Comparison of ENCODE assay signal across 9 mouse cellular contexts in genomic region chr1:11413894-11414556, GRCm38 (mm10). TPM values are rescaled to one million over a fixed set of nuclear protein-coding genes. Genes with fewer than 3 reads are reported as not detected.
DNase-seq lines count a peak whose midpoint lies in the region; ATAC-seq and TF ChIP-seq lines count a peak whose summit lies in the region.
"Had no signal": no experiment of that assay in that cellular context is flagged by ENCODE, and none has a peak within 500 bp of the region (broad histone marks: within the 10 kb centered on the region; RNA-seq: fewer than 3 reads in every experiment).

A830018L16Rik (plus strand) TSS chr1:11414105.

- H3K4me3 ChIP-seq in embryonic facial prominence, embryonic 12.5 days, result peak within 1 kb of the TSS; percentile 46
- H3K4me3 ChIP-seq in intestine, postnatal 0 days (ENCODE audit: low read depth, low read length), result peak within 1 kb of the TSS; percentile 30

- H3K9me3 ChIP-seq in embryonic facial prominence, embryonic 12.5 days, result no peaks in the 10 kb centered on the region
- H3K9me3 ChIP-seq in intestine, postnatal 0 days (ENCODE audit: control insufficient read depth), result no peaks in the 10 kb centered on the region

- DNase-seq in brain, embryonic 14.5 days (ENCODE audit: low read depth), result peak; percentile 93
- DNase-seq in heart, adult 18-20 months, result peak; percentile 44 to 53
- DNase-seq in left cerebral cortex, postnatal 10 days (ENCODE audit: extremely low spot score in 1 of 2, low spot score in 2 of 2), result peak; percentile 74 to 84
- DNase-seq in right cerebral cortex, postnatal 4 days, result peak; percentile 79
- DNase-seq in B cell, adult 2 months, result no peak

- 1% methylated on average over 50 of the region's 50 CpGs for whole genome bisulfite sequencing in embryonic facial prominence, embryonic 12.5 days
- WGBS in intestine, postnatal 0 days, result under 1% methylated on average over 50 of the region's 50 CpGs

- H3K27ac ChIP-seq in embryonic facial prominence, embryonic 12.5 days, result no peak within 1 kb of the TSS
- no peak within 1 kb of the TSS for H3K27ac ChIP-seq in intestine, postnatal 0 days (ENCODE audit: low read depth, low read length)

- TF ChIP-seq POLR2A in brain, embryonic 14.5 days (IDR thresholded peaks at IDR 0.05; ENCODE audit: borderline replicate concordance, extremely low read depth, insufficient read depth, insufficient read length, poor library complexity, severe bottlenecking), result no peak

- peaks cover 8% of the 10 kb centered on the region; the same call in 1 of the 2 replicates for H3K27me3 ChIP-seq in embryonic facial prominence, embryonic 12.5 days
- peaks cover 6% of the 10 kb centered on the region; the same call in 1 of the 2 replicates for H3K27me3 ChIP-seq in intestine, postnatal 0 days (replicated peaks; ENCODE audit: control insufficient read depth, insufficient read depth, low read length)

- peak; percentile 98 for ATAC-seq in embryonic facial prominence, embryonic 12.5 days (ENCODE audit: insufficient number of reproducible peaks, insufficient read depth, low FRiP score, low TSS enrichment)
- ATAC-seq in intestine, postnatal 0 days, result peak; percentile 54
- peak; percentile 94 for ATAC-seq in megakaryocyte progenitor cell, adult 5-6 weeks (replicated peaks; ENCODE audit: poor library complexity)

- H3K36me3 ChIP-seq in embryonic facial prominence, embryonic 12.5 days, result no peaks in the 10 kb centered on the region
- H3K36me3 ChIP-seq in intestine, postnatal 0 days (ENCODE audit: control insufficient read depth, insufficient read depth), result no peaks in the 10 kb centered on the region

- intact Hi-C loops in left cerebral cortex, postnatal 10 days (cut with DNase I), result no loop called here

- H3K9ac ChIP-seq in embryonic facial prominence, embryonic 12.5 days, result peak within 1 kb of the TSS; percentile 58
- no peak within 1 kb of the TSS for H3K9ac ChIP-seq in intestine, postnatal 0 days (ENCODE audit: low read depth, low read length)

- no peaks in the 10 kb centered on the region for H3K4me1 ChIP-seq in embryonic facial prominence, embryonic 12.5 days
- no peaks in the 10 kb centered on the region for H3K4me1 ChIP-seq in intestine, postnatal 0 days (replicated peaks; ENCODE audit: control insufficient read depth, insufficient read depth, low read length)

- H3K4me2 ChIP-seq in embryonic facial prominence, embryonic 12.5 days (replicated peaks), result peak within 1 kb of the TSS; percentile 66
- H3K4me2 ChIP-seq in intestine, postnatal 0 days (replicated peaks; ENCODE audit: low read depth), result peak within 1 kb of the TSS; percentile 64

- peak; percentile 61 for TF ChIP-seq CTCF in brain, embryonic 14.5 days (IDR thresholded peaks at IDR 0.05; ENCODE audit: borderline replicate concordance, extremely low read depth, insufficient read depth, insufficient read length)
- TF ChIP-seq CTCF in intestine, postnatal 0 days (IDR thresholded peaks at IDR 0.05; ENCODE audit: low read depth), result peak; percentile 79

RNA-seq across cellular contexts. Expression of gene A830018L16Rik, which starts in this region (rescaled TPM):
- polyA plus RNA-seq in brain, embryonic 14.5 days (2012; rRNA removed), result 3.0 and 5.5 TPM in 2 replicates
- 6.0 and 6.2 TPM in 2 replicates for polyA plus RNA-seq in embryonic facial prominence, embryonic 12.5 days (2016; fragmentation: Nextera tagmentation; extraction: Ambion mirVana)
- total RNA-seq in heart, adult 18-20 months (2021), result under 1 TPM in 1 of 2 experiments, not detected in 1; 0.31 TPM
- 0.91 and 0.92 TPM in 2 replicates for polyA plus RNA-seq in intestine, postnatal 0 days (2015; fragmentation: Nextera tagmentation; extraction: Ambion mirVana)
- 100 to 1,000 TPM; 139 TPM for total RNA-seq in left cerebral cortex, postnatal 10 days (2021)
- not detected in 2 replicates for total RNA-seq in megakaryocyte progenitor cell, adult 5-6 weeks (2015)
- total RNA-seq in megakaryocyte progenitor cell, adult 5-6 weeks (2017), result not detected in 2 replicates
- total RNA-seq: gastrocnemius, adult 8-10 months had no signal

Comparison
In these comparisons a context has a peak if more than half of its experiments do, and no peak if none do; other contexts are left out.
1. RNA of gene A830018L16Rik (total RNA-seq): 139 TPM in left cerebral cortex, postnatal 10 days; 0.31 TPM in heart, adult 18-20 months and not detected in megakaryocyte progenitor cell, adult 5-6 weeks; every median in the first group is over 100 times any median in the second.
2. Peak in DNase-seq in heart, adult 18-20 months; RNA of the gene not detected or under 1 TPM.
3. Peak in ATAC-seq, H3K4me3 ChIP-seq and H3K4me2 ChIP-seq in intestine, postnatal 0 days; RNA of the gene not detected or under 1 TPM.
4. Peak in ATAC-seq in megakaryocyte progenitor cell, adult 5-6 weeks; RNA of the gene not detected or under 1 TPM.
5. DNase-seq: peak in brain, embryonic 14.5 days (single experiment), left cerebral cortex, postnatal 10 days (2 of 2) and right cerebral cortex, postnatal 4 days (single experiment); none in B cell, adult 2 months (0 of 2).
6. Peak in every context shown above with its lines, with median percentiles within 50 percentile points of each other: ATAC-seq.